Mouse (Mus musculus): Measurements from ENCODE around the gene Fam155a. TPM values are rescaled to one million over a fixed set of nuclear protein-coding genes. Genes with fewer than 3 reads are reported as not detected.
"Not testable (repeated sequence)": the region's sequence is repeated elsewhere in the genome, so short reads cannot be mapped to it uniquely, and the experiment has no call there.

The Fam155a gene
- total RNA-seq, 1 experiment from 2014 or later: 7.9 TPM

DNA sequence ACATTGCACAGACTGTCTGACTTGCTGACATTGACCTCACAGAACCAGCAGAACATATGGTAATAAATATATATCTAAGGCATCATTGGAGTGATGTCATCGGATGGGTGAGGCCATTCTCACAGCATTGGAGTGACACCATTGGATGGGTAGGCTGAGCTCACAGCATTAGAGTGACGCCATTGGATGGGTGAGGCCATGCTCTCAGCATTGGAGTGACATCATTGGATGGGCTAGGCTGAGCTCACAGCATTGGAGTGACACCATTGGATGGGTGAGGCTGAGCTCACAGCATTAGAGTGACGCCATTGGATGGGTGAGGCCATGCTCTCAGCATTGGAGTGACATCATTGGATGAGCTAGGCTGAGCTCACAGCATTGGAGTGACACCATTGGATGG lies 110.9 kb downstream of the Fam155a start:
- DNase-seq: not testable (repeated sequence)

DNA sequence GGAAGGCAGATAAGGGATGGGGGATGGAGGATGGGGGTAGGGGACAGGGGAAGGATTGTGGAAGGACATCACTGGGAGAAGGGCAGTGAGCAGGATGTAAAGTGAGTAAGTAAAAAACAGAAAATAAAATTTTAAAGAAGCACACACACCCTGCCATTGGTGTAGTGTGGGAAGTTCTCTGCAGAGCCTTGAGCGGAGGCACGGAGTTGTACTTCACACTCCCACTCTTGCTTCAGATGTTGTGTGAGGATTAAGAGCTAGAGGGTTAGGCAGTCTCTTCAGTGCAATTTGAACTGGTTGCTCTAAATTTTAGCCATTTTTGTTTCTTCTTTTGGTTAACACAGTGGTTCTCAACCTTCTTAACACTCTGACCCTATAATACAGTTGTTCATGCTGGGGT lies 114.1 kb downstream of the Fam155a start:
- DNase-seq: no peak

DNA sequence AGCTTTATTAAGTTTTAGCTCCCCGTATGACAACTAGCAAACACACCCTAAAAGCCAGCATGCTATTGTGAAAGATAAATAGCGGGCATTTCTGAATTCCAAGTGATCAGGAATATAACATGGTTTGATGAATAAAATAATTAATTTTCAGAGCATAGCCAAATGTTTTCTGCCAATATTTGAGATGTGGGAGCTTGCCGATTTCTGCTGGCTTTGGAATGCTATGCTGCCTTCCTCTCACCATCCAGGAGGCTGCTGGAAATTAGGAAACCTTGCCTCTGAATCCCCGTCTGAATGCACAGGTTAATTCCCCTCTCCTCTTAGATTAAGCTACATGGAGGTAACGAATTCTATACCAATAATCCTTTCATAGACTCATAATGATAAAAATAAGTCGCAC lies 116.1 kb downstream of the Fam155a start:
- no peak for DNase-seq

DNA sequence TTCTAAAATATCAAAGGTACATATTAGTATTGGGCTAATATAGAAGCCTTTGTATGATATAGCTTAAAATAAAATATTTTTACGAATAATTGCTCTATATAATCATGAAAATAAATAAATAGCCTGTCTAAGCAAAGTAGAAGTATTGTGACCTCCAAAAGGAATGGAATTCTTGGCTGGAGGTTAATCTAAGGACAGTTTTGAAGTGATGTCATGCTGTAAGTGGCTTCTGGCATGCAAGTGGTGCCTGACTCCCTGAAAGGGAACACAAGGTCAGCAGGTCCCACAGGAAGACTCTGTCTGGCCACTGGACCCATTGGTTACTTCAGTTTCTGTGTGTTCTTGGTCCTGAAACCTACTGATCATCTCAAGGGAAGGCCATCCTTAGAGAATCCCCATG lies 117.3 kb downstream of the Fam155a start:
- no peak for DNase-seq

DNA sequence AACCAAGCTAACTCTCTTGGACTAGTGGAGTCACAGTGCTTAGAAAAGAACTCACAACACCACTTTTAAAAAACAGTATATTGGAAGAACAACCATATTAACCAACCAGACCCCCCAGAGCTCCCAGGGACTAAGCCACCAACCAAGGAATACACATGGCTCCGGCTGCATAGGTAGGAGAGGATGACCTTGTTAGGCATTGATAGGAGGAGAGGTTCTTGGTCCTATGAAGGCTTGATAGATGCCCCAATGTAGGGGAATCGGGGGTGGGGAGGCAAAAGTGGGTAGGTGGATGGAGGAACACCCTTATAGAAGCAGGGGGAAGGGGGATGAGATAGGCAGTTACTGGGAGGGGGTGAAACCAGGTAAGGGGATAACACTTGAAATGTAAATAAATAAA lies 132.8 kb downstream of the Fam155a start:
- DNase-seq: no peak

DNA sequence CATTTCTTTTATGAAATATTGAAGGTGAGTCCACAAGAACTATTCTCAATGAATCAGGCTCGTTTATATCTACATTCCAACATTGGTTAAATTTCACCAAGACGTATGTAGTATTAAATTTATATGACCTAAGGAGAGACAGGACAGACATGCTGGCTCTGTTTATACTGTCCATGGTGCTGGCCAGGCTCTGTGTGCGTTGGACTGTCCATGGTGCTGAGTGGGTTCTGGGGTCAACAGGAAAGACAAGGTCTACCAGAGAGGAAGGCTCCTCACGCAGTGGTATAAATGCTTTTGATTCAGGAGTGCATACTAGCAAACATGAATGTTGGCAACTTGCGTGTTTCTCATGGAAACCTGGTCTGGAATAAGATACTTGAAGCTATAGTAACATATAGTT lies 135.7 kb downstream of the Fam155a start:
- DNase-seq: peak; percentile 6

DNA sequence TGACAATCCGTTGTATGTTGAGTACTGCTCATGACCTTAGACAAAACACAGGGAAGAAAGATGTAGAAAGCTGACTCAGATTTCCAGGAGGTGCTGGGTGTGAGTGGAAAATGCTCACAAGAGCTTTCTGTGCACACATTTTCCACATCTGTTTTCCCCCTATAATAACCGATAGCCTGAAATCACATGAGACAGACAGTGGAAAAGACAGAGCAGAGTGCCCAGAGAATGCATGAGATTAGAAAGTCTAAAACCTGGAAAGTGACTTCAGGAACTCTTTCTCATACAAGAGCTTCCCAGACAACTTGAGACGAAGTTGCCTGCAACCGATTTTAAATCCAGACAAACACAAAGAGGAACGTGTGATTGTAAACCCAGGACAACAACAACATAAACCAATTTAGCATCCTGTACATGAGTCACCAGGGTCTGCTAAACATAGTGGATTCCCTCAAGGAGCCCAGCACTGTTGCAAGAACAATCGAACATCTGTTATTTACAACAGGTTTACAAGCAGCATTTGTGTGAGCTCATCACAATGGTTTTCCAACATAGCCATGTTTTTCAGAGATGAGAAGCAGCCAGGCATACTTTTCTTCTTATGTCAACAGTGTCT lies 163.8 kb downstream of the Fam155a start:
- no peak for DNase-seq

DNA sequence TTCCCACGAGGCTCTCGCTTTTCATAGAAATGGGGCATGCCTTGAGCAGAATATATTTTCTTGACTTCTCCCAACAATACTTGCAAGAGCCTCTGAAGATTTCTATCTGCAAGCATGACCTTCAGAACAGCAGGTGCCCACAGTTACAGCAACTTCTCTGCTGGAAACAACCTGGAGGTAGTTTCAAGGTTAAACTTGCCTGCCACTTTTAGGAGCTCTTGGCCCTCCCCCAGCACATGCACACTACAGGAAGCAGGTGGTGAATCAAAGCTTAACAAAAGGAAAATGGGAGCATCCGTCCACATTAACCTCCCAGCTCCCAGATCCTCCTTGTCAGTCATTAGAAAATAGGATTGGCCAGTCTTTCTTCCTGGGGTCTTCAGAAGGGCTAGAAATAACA lies 175.0 kb downstream of the Fam155a start:
- DNase-seq: no peak

DNA sequence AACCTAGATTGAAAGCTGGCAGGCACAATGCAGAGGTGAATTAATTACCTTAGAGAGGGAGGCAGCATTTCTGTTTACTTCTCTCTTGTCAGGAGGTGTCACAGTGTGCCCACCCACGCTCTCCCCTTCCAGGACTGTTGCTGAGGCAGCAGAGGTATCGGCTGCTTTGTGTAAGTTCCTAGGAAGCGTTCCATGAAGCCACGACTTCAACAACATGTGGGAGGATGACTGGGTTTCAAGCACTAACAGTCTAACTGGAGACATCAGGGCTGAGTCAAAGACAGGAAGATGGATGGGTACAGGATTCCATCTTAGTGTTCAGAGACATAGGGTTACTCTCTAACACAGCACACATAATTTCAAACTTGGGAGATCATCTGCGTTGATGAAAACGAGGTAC lies 189.1 kb downstream of the Fam155a start:
- DNase-seq: no peak

DNA sequence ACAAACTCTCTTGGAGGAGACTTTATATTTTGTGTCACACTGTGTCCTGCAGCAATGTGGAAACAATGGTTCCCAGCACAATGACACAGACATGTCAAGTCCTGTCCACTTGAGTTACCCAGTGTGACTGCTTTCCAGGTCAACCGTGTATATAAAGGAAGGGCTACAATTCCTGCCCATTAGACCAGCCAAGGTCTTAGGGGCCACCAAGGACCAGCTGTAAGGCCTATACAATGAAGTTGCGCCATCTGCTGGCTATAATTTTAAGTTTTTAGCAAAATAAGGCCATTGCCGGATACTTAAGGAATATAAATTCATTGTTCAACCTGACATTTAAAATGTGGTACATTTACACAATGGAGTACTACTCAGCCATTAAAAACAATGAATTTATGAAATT lies 190.8 kb downstream of the Fam155a start:
- DNase-seq: no peak

DNA sequence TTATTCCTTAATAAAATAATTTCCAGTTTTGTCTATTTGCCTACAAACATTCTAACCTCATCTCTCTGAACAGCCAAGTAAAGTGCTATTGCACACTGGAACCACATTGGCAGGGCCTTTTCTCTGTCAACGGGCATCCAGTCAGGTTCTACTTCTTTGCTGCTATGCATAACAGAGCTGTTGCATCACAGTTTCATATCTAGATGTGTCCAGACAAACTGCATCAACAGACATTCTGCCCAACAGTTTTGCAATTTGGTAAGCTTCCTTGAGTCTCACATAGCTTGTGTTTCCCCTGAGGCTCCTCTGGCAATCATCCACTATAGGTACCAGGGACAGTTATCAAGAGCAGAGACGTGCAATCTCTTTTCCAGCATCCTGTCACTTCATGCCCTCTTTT lies 199.0 kb downstream of the Fam155a start:
- DNase-seq: no peak

DNA sequence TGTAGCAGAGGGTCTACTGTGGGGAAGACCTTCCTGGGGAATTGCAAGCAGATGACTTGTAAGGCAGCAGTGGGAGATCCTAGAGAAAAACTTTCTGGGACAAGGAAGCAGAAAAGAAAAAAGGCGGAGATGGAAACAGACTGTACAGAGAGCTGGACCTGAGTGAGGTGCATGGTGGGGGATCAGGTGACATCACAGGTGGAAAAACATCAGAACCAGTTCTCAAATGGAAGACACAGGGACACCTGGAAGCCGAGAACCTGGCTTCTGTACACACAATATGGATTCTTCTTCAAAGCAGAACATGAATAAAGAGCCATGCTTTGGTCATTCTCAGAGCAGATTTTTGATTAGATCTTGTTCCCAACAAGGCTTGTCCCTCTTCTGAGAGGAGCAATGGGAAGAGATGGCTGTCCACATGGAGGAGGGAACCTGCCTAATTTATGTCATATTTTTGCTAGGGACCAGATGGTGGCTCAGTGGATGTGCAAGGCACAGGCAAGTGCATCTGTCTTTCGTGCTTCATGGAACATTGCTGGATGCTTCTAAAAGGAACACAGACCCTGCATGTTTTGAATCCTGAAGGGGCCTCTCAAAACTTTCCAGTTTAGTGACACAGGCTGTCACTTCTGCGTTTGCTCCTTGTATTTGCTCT lies 201.3 kb downstream of the Fam155a start:
- DNase-seq: no peak

DNA sequence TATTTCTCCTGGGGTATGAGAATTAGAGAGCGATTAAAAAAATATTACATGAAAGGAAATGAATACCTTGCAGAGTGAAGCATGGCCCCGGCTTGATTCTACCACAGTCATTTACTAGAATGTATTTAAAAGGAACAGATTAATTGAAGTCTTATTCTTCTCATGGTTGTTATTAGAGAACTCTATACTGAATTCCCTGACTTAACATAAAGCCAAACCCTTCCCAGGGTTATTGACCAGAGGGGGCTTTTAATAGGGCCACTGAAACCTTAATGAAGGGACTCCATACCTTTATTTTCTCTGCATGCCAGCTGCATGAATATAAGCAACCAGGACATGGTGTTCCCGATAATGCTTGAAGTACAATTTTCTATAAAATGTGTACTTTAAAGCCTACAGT lies 221.8 kb downstream of the Fam155a start:
- no peak for DNase-seq

DNA sequence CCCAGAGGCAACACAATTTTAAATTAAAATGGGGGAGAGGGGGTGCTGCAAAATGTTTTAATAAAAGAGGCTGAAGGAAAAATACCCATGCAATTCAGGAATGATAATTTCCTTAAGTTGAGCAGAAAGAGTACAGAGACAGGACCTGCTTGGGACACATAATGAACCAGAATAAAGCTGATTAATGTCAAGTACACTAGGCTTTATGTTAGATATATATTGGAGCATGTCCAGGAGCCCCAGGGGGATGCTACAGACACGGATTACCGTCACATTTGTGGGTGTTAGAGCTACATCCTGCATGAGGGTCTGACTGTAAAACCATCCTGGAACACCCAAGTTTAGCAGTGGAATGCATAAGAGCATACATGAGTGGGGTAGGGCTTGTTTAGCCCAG lies 223.4 kb downstream of the Fam155a start:
- no peak for DNase-seq

DNA sequence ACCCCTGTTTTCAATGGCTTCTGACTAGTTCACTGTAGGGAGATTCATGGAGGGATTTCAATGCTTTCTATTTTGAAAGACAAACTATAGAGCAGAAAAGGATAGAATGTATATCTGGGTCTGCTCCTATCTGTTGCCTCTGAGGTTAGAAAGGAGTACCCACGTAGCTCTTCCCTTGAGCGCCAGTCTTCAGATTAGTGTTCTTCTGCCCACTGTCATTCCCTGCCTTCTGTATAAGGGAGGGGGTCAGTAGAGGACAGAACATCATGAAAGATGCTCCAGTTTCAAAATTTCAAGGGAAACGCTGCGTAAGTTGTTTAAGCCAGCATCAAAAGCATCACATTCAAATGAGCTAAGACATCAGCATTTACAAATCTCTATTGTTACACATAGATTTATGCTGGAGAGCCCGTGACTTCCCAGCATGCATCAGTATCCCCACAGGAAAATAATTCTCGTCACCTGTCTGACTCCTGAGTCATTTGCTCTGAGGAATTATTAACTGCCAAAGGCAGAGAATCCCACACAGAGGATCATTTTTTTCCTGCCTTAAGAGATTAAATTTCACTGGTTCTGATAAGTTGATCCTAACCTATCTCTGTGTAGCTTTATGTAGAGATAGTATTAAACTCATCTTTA lies 223.9 kb downstream of the Fam155a start:
- DNase-seq: no peak

DNA sequence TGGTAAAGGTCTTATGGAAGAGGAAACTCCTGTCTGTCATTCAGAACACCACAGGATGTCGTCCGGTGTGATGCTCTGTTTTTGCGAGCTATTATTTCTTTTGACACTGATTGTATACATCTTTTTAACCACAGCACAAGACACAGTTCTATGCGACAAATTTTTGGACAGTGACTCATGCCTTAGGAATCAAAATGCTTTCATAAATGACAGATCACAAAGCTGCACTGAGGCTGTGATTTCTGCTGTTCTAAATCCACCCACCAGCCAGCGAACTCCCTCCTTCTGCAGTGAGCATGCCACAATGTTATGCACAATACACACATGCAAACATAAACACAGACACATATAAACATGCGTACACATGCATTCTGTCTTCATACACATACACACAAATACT lies 224.5 kb downstream of the Fam155a start:
- no peak for DNase-seq

DNA sequence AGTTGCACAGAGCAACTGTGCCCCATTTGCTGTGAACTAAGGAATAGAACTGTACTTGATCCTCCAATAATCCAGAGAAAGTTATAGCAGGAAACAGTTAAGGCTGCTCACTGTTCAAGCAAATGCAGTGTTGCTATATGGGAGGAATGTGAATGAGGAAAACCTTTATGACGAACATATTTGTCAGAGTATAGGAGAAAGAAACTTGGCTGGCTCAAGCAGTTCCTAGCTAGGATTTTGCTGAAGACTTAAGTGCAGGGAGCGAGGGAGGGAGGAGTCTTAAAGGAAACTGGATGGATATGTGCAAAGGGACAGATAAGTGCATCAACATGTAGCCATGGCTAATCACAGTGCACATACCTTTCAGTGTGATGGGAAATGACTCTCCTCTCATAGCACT lies 225.3 kb downstream of the Fam155a start:
- no peak for DNase-seq

DNA sequence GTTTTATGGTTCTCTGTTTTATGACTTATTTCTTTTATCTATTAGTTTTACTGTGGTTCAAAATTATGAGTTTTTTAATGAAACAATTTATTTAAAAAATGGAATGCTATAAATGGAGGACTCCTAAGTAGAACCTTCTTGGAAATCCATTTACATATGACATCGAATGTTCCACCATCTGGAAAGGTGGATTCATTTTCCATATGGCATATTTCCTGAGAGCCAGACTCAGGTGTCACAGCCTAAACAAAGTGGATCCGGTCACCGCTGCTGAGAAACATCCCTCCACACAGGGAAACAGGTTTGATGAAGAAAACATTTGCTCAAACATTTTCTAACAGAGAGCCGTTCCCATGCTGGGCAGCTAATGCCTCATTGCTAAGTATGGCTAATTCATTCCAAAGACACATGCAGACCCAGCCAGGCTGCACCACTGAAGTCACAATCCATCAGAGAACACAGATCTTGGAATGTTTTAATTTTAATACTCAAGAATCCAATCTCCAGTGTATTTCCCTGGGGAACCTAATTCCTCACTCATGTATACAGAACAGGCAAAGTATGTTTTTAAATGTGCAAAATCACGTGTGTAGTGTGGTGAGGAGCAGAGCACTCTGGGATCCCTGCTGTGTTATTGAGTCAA lies 235.1 kb downstream of the Fam155a start:
- DNase-seq: no peak

DNA sequence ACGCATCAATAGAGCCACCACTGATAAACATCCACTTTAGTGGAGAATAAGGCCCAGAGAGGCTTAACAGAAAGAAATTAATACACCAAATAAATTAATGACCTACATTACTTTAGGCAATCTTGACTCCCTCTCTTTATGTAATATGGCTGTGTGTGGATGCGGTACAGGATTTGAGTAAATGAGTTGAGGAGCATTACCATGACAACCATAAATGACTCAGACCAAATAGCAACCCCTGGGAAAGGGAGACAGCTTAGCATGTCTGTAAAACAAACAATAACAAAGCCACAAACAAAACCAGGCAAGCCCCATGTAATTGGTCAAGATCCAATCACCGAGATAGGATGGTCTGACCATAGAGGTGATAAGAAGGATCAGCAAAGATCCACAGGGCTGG lies 244.4 kb downstream of the Fam155a start:
- no peak for DNase-seq

DNA sequence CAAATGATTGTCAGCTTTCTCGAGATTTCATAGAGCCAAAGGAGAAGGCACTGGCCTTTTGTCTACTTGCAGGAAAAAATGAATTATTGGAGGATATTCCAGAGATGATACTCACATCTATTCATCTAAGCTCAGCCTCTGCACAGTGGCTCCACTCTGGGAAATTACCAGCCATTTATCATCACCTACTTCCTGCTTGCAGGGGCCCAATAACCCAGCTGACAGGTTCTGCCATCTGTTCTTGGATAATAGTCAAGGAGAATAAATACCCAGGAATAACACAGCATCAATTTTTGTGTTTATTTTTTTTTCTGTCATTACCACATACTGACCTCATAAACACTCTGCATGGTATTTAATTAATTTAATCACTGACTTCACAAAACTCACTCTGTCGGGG lies 249.4 kb downstream of the Fam155a start:
- DNase-seq: no peak

DNA sequence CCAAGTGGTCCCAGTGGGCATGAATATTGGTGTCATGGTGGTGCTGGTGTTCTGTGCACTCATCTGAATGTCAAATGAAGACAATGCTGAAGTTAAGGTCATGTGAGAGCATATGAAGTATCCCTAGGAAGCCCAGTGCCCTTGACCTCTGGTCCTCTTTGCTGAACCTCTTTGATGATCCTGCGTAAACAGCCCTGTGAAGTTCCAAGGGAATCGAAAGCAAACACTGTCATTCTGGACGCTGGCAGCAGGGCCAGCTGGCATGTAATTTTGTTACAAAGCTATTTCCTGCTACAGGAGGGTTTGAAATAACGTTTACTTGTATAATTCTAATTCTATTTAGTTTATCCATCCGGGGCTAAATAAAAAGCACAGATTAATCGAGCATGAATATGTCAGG lies 270.2 kb downstream of the Fam155a start:
- DNase-seq: peak; percentile 5

DNA sequence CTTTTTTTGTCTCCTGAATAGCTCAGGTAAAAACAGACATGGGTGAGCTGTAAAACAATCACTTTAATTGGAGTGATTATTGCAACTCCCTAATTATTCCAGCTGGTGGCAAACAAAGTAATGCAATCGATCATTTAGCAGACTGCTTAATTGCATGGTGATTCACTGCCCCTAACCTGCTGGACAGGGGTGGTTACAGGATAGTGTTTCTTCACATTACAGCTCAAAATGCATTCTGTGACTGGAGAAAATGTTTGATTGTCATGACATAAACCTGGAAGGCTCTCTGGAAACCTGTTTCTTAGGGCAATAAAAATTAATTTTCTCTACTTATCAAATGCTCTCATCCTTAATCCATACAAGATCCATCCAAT lies 276.7 kb downstream of the Fam155a start:
- no peak for DNase-seq

DNA sequence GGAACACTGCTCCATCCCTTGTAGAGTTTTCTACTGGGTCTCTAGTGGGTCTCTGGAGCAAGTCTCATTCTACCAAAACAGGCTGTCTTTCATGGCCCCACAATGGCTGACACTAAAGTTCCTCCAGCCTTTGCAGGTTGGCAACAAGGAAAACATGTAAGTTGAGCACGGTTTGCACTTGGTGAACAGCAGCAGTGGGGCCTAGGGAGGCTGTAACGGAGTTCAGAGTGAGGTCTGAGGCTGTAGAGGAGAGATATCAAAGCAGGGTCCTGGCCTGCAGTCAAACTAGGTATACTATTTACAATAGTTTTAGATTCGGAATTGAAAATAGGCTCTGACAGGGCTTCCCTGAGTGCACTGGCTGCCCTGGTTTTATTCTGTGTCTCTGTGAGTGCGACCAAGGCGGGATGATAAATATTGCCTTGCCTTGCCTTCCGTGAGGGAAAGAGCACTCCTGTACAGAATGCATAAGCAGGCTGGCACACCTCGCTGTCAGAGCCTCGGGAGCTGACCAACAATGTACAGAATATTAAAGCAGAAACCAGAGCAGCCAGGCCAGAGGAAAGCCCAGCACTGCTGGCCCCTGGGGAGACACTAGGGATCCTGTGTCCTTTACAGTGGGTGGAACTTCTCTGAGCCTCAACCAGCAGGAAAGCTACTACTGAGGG lies 277.3 kb downstream of the Fam155a start:
- no peak for DNase-seq

All from adrenal gland, postnatal 25 days (tissue).